Mouse (Mus musculus) limb, embryonic 11.5 days (tissue): ENCODE measurements around the gene Rpl14. TPM values are rescaled to one million over a fixed set of nuclear protein-coding genes. Genes with fewer than 3 reads are reported as not detected.
"Not testable (repeated sequence)": the region's sequence is repeated elsewhere in the genome, so short reads cannot be mapped to it uniquely, and the experiment has no call there.

Experiments used
- ATAC-seq: fragments of 200-750 bp; cut with Nextera tagmentation; 2 replicates; pipeline ENCODE4 v1.8.0; 2017; ENCODE audit warnings: low read depth; ENCODE audit not compliant: insufficient number of reproducible peaks, low FRiP score, low TSS enrichment
- DNase-seq: peaks from one replicate; pipeline ENCODE4 v3.0.0-alpha.2; 2015; ENCODE audit warnings: low spot score
- H3K27ac ChIP-seq: fragments of 300-500 bp; sonication (generic); replicated peaks from 2 replicates; pipeline ENCODE4 v1.5.1; 2014; ENCODE audit warnings: low read depth, mild to moderate bottlenecking, low read length
- H3K27me3 ChIP-seq: fragments of 300-500 bp; sonication (generic); 2 replicates; pipeline ENCODE4 v1.6.1; 2014; ENCODE audit warnings: mild to moderate bottlenecking, low read length, mixed read lengths; ENCODE audit not compliant: control insufficient read depth, insufficient read depth
- H3K36me3 ChIP-seq: fragments of 300-500 bp; sonication (generic); 2 replicates; pipeline ENCODE4 v1.6.1; 2014; ENCODE audit warnings: mild to moderate bottlenecking, low read length, moderate library complexity, mixed read lengths; ENCODE audit not compliant: control insufficient read depth, insufficient read depth
- H3K4me1 ChIP-seq: fragments of 300-500 bp; sonication (generic); 2 replicates; pipeline ENCODE4 v1.6.1; 2014; ENCODE audit warnings: low read length, mixed read lengths; ENCODE audit not compliant: control insufficient read depth, insufficient read depth
- H3K4me2 ChIP-seq: fragments of 300-500 bp; sonication (generic); 2 replicates; pipeline ENCODE4 v1.6.1; 2014; ENCODE audit warnings: low read depth, mild to moderate bottlenecking, moderate library complexity; ENCODE audit not compliant: severe bottlenecking
- H3K4me3 ChIP-seq: fragments of 300-500 bp; sonication (generic); 2 replicates; pipeline ENCODE4 v1.5.1; 2014; ENCODE audit warnings: low read depth, low read length
- H3K9ac ChIP-seq: fragments of 300-500 bp; sonication (generic); 2 replicates; pipeline ENCODE4 v1.6.1; 2014; ENCODE audit warnings: mild to moderate bottlenecking, low read length
- H3K9me3 ChIP-seq: fragments of 300-500 bp; sonication (generic); 2 replicates; pipeline ENCODE4 v1.6.1; 2016; ENCODE audit warnings: low read length; ENCODE audit not compliant: control insufficient read depth
- WGBS: fragments of 180-500 bp; shearing (Covaris S2); extraction: QIAGEN DNeasy Blood & Tissue Kit; methylation state at CpG from one replicate; pipeline ENCODE4 v1.1.7; 2014; 5-methylcytosine and 5-hydroxymethylcytosine counted together
- polyA plus RNA-seq: library from polyadenylated mRNA; unstranded; fragments of >200 nt; fragmentation: Nextera tagmentation; extraction: Ambion mirVana; gene quantifications from 2 replicates; pipeline ENCODE4 v1.2.1, GENCODE M21; 2014

Rpl14 gene
- 962 and 998 TPM in 2 replicates for polyA plus RNA-seq

- peak within 1 kb of the TSS; percentile 59 for H3K27ac ChIP-seq
- H3K36me3 ChIP-seq: peaks cover 22% of the 10 kb centered on the region
- H3K27me3 ChIP-seq: no peaks in the 10 kb centered on the region
- peak within 1 kb of the TSS; percentile 94 for H3K9ac ChIP-seq
- no peaks in the 10 kb centered on the region for H3K9me3 ChIP-seq
- H3K4me1 ChIP-seq: peaks cover 6% of the 10 kb centered on the region; the same call in 1 of the 2 replicates
- 5% methylated on average over 43 of the region's 43 CpGs for WGBS
- ATAC-seq: peak; percentile 91
- DNase-seq: peak; percentile 98
- peak within 1 kb of the TSS; percentile 82 for H3K4me3 ChIP-seq
- peak within 1 kb of the TSS; percentile 63 for H3K4me2 ChIP-seq
Observed at GRCm38 (mm10) chr9:120570741-120571592, at the start of gene Rpl14. Rpl14 (plus strand) TSS chr9:120571444.

- ATAC-seq (no peak), DNase-seq (no peak)
- Histone ChIP-seq H3K36me3 (no peaks in the 10 kb centered on the region), H3K4me1 (no peaks in the 10 kb centered on the region), H3K4me3 (no peak overlapping the region), H3K4me2 (no peak overlapping the region), H3K27ac (no peak overlapping the region), H3K9ac (no peak overlapping the region), H3K27me3 (no peaks in the 10 kb centered on the region), H3K9me3 (no peaks in the 10 kb centered on the region)
- 85% methylated on average over 4 of the region's 4 CpGs for WGBS
Observed at GRCm38 (mm10) chr9:120527270-120527669, 44.0 kb upstream of the Rpl14 start.

DNA sequence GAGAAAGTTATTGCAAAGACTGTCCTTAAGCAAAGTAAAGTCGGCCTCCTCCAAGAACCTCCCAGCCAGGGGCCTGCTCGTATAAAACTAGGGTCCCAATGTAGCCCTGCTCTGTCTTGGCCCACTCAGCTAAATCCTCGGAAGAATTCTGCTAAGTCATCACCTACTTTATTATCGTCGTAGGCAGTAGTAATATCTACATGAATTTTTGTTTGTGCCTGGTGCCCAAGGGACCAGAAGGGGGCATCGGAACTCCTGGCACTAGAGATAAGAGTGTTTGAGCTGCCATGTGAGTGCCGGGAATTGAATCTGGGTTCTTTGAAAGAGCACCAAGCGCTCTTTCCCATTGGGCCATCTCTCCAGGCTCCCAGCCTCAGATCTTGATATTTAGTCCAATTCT lies 43.3 kb upstream of the Rpl14 start:
- DNase-seq (no peak), ATAC-seq (no peak)
- H3K9me3 ChIP-seq: no peaks in the 10 kb centered on the region
- H3K27me3 ChIP-seq: no peaks in the 10 kb centered on the region
- H3K4me1 ChIP-seq: no peaks in the 10 kb centered on the region
- H3K36me3 ChIP-seq: no peaks in the 10 kb centered on the region
- no peak overlapping the region for H3K4me3 ChIP-seq
- 89% methylated on average over 8 of the region's 8 CpGs for WGBS
- no peak overlapping the region for H3K27ac ChIP-seq
- H3K4me2 ChIP-seq: no peak overlapping the region
- no peak overlapping the region for H3K9ac ChIP-seq

- Histone ChIP-seq H3K4me3 (no peak overlapping the region), H3K9me3 (no peaks in the 10 kb centered on the region), H3K36me3 (no peaks in the 10 kb centered on the region), H3K27me3 (no peaks in the 10 kb centered on the region), H3K9ac (no peak overlapping the region), H3K4me1 (no peaks in the 10 kb centered on the region), H3K27ac (no peak overlapping the region), H3K4me2 (no peak overlapping the region)
- ATAC-seq: no peak
- DNase-seq: no peak
- 89% methylated on average over 17 of the region's 17 CpGs for WGBS
Observed at GRCm38 (mm10) chr9:120528815-120529510, 42.3 kb upstream of the Rpl14 start.

DNA sequence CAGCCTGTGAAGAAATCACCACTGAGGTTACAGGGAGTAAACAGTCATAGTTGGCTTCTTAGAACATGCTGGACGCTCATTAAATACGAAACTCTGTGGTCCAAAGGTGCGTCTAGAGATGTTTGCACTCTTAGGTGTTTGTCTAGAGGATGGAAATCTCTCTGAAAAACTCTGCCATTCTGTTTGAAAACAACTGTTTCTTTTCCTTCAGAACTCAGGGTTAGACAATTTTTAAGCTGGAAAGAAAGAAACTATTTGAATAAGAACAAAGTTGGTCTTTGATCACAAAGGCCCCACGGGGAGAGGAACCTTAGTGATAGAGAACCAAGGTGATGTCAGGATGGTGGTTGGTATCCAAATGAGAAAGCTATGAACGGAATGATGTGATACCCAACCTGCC lies 40.8 kb upstream of the Rpl14 start:
- Histone ChIP-seq H3K4me1 (no peaks in the 10 kb centered on the region), H3K4me3 (no peak overlapping the region), H3K27me3 (no peaks in the 10 kb centered on the region), H3K9ac (no peak overlapping the region), H3K9me3 (no peaks in the 10 kb centered on the region), H3K36me3 (no peaks in the 10 kb centered on the region), H3K4me2 (no peak overlapping the region), H3K27ac (no peak overlapping the region)
- DNase-seq (no peak), ATAC-seq (no peak)
- WGBS: 93% methylated on average over 5 of the region's 5 CpGs

DNA sequence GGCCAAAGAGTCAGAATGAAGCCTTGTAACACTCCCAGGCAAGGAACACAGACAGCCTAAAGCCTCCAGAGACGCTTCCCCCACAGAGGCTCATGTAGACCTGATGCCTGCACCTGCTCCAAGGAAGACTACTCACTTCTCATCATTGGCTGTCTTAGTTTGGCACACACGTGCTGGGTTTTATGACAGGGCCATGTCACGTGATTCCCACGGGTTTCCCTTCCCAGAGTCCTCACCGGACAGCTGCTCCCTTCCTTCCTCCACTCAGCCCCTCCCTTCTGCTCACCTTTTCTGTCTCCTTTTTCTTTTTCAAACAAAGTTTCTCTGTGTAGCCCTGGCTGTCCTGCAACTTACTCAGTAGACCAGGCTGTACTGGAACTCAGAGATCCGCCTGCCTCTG lies 39.2 kb upstream of the Rpl14 start:
- no peaks in the 10 kb centered on the region for H3K36me3 ChIP-seq
- H3K27me3 ChIP-seq: no peaks in the 10 kb centered on the region
- no peak for ATAC-seq
- no peak overlapping the region for H3K9ac ChIP-seq
- no peaks in the 10 kb centered on the region for H3K9me3 ChIP-seq
- 91% methylated on average over 6 of the region's 6 CpGs for WGBS
- H3K4me3 ChIP-seq: no peak overlapping the region
- DNase-seq: no peak
- no peak overlapping the region for H3K4me2 ChIP-seq
- no peak overlapping the region for H3K27ac ChIP-seq
- no peaks in the 10 kb centered on the region for H3K4me1 ChIP-seq

DNA sequence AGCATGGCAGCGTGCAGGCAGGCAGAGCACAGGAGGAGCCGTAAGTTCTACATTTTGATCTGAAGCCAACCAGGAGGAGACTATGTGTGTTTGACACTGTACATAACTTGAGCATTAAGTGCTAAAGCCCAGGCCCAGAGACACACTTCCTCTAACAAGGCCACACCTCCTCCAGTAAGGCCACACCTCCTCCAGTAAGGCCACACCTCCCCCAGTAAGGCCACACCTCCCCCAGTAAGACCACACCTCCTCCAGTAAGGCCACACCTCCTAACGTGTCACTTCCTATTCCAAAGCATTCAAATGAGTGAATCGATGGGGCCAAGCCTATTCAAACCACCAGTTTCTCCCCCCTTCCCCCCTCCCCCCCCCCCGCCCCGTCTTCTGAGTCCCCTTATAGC lies 38.6 kb upstream of the Rpl14 start:
- no peak overlapping the region for H3K27ac ChIP-seq
- H3K36me3 ChIP-seq: no peaks in the 10 kb centered on the region
- no peaks in the 10 kb centered on the region for H3K9me3 ChIP-seq
- H3K4me2 ChIP-seq: no peak overlapping the region
- WGBS: 82% methylated on average over 6 of the region's 6 CpGs
- no peak overlapping the region for H3K9ac ChIP-seq
- H3K27me3 ChIP-seq: no peaks in the 10 kb centered on the region
- ATAC-seq: no peak
- no peaks in the 10 kb centered on the region for H3K4me1 ChIP-seq
- no peak overlapping the region for H3K4me3 ChIP-seq
- no peak for DNase-seq

DNA sequence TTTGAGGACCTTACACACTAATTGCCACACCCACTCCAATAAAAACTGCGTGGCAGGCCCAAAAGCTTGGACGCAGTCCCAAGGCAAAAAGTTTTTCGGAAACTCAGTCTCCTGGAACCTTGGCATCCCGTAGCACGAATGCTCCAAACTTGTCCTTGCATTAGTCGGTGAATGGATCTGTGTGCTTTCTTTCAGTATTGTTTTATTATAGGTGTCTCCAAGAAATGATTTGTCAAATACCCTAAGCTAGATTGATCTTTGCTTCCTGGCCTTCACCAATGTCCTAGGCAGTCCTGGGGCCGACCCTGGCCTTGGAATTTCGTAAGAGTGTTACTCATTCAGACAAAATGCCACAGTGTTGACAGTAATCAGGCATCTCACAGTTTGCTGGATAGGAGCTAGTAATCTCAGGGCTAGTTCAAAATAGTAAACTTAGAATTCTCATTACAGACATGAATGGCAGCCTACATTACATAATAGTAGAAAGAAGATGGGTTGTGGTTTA lies 37.7 kb upstream of the Rpl14 start:
- H3K4me2 ChIP-seq, H3K27ac ChIP-seq, H3K9me3 ChIP-seq, H3K4me3 ChIP-seq, H3K4me1 ChIP-seq, ATAC-seq, H3K9ac ChIP-seq, H3K36me3 ChIP-seq, DNase-seq, H3K27me3 ChIP-seq: not testable (repeated sequence)
- WGBS: 94% methylated on average over 8 of the region's 8 CpGs
